Mouse (Mus musculus) ES-E14 (cell line): ENCODE measurements at regions not wholly inside any gene's neighbourhood (a gene's known extent, or its start where the extent isn't known, plus 50 kb on each side); places are given as distances from the start of the nearest gene placed in this dataset.
A peak's percentile ranks its signal among the peaks of the same experiment; 100 is the strongest.

Experiments
- DNase-seq: peaks from one replicate; pipeline ENCODE4 v3.0.0-alpha.2; 2013; ENCODE audit warnings: low read depth, low spot score
- H3K27ac ChIP-seq: 2 replicates; pipeline ENCODE4 v1.5.1; 2012; ENCODE audit warnings: low read depth, mild to moderate bottlenecking, low read length, moderate library complexity, mixed read lengths; ENCODE audit not compliant: poor library complexity, insufficient read depth, severe bottlenecking
- H3K36me3 ChIP-seq: 2 replicates; pipeline ENCODE4 v1.6.1; 2012; ENCODE audit warnings: mild to moderate bottlenecking, low read length, moderate library complexity, mixed read lengths; ENCODE audit not compliant: control insufficient read depth, poor library complexity, insufficient read depth, severe bottlenecking
- H3K4me1 ChIP-seq, 2 experiments: fragments of 150-350 bp in 1 of 2; sonication (generic) in 1 of 2; 2 replicates each; pipeline ENCODE4 v1.6.1; 2012; ENCODE audit warnings: low read length in 2 of 2, mild to moderate bottlenecking in 1 of 2, mixed read lengths in 1 of 2; ENCODE audit not compliant: control insufficient read depth in 2 of 2, insufficient read depth in 2 of 2, poor library complexity in 1 of 2
- H3K4me3 ChIP-seq, 2 experiments: fragments of 150-350 bp in 1 of 2; sonication (generic) in 1 of 2; 2 replicates each; pipeline ENCODE4 v1.5.1; 2012; ENCODE audit warnings: low read length in 2 of 2, low read depth in 1 of 2, mild to moderate bottlenecking in 1 of 2, mixed read lengths in 1 of 2; ENCODE audit not compliant: insufficient read depth in 1 of 2, poor library complexity in 1 of 2, severe bottlenecking in 1 of 2
- H3K9ac ChIP-seq: 2 replicates; pipeline ENCODE4 v1.6.1; 2012; ENCODE audit warnings: low read depth, mild to moderate bottlenecking, low read length, mixed read lengths; ENCODE audit not compliant: poor library complexity, insufficient read depth, severe bottlenecking
- H3K9me3 ChIP-seq: fragments of 150-350 bp; sonication (generic); 2 replicates; pipeline ENCODE4 v1.6.1; 2012; ENCODE audit warnings: low read depth, mild to moderate bottlenecking, low read length; ENCODE audit not compliant: control insufficient read depth, insufficient read depth
- CHD2 ChIP-seq: IDR thresholded peaks from 2 replicates; pipeline ENCODE4 v1.6.1; 2014; ENCODE audit warnings: mild to moderate bottlenecking, low read depth, low read length, inconsistent platforms
- HCFC1 ChIP-seq: IDR thresholded peaks from 2 replicates; pipeline ENCODE4 v1.6.1; 2012; ENCODE audit warnings: low read length, inconsistent platforms, borderline replicate concordance; ENCODE audit not compliant: insufficient read depth
- MAFK ChIP-seq: IDR thresholded peaks from 2 replicates; pipeline ENCODE4 v1.6.1; 2014; ENCODE audit warnings: mild to moderate bottlenecking, low read depth, low read length, inconsistent platforms; ENCODE audit not compliant: insufficient read depth
- ZC3H11A ChIP-seq: IDR thresholded peaks from 2 replicates; pipeline ENCODE4 v1.6.1; 2012; ENCODE audit warnings: low read depth, mild to moderate bottlenecking, inconsistent platforms, low read length, borderline replicate concordance
- ZNF384 ChIP-seq: IDR thresholded peaks from 2 replicates; pipeline ENCODE4 v1.6.1; 2012; ENCODE audit warnings: low read depth, low read length, inconsistent platforms
- in situ Hi-C, 2 experiments: fragments of 600-800 bp; cut with MboI; formaldehyde crosslinking; loops; one replicate each; pipeline ENCODE4 v1.15.1; 2025; ENCODE audit warnings: low sequenced_read_pairs in 2 of 2, inconsistent platforms in 1 of 2; ENCODE audit not compliant: unreplicated experiment in 2 of 2

- no peak overlapping the region for H3K9ac ChIP-seq
- H3K36me3 ChIP-seq = no peaks in the 10 kb centered on the region
- TF ChIP-seq ZC3H11A (no peak), HCFC1 (no peak), CHD2 (no peak), ZNF384 (no peak), MAFK (no peak)
- no peak overlapping the region for H3K4me3 ChIP-seq
- no peaks in the 10 kb centered on the region for H3K9me3 ChIP-seq
- no peak for DNase-seq
- H3K4me1 ChIP-seq = no peaks in the 10 kb centered on the region
- no peak overlapping the region for H3K27ac ChIP-seq
- in situ Hi-C loops = no loop called here
These were observed 365.3 kb upstream of the Tmem229a start for GRCm38 (mm10) chr6:25321446-25321845.

GRCm38 (mm10) chr6:25320291-25320844 is 364.3 kb upstream of the Tmem229a start:
- DNase-seq = no peak
- no peak overlapping the region for H3K9ac ChIP-seq
- no peaks in the 10 kb centered on the region for H3K9me3 ChIP-seq
- no peaks in the 10 kb centered on the region for H3K4me1 ChIP-seq
- no peaks in the 10 kb centered on the region for H3K36me3 ChIP-seq
- in situ Hi-C loops = no loop called here
- TF ChIP-seq HCFC1 = no peak
- TF ChIP-seq CHD2 = no peak
- TF ChIP-seq ZC3H11A = no peak
- no peak for TF ChIP-seq ZNF384
- no peak for TF ChIP-seq MAFK
- H3K27ac ChIP-seq = no peak overlapping the region
- no peak overlapping the region for H3K4me3 ChIP-seq

DNA sequence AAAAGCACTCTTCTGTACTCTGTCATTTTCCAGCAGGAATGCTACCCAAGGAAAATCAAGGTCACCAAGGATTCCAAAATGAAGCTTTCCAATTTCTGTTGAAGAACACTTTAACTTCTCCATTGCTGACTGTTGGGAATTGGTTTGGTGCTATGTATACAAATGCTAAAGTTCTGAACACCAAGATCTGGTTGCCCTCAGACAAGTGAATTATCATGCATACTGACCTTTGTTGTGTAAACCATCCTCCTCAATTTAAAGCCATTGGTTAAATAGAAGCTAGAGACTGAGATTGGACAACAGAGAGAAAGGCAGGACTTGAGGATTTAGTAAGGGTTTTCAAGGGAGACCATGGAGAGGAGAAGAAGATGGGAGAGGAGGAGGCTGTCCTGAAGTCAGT is 351.4 kb upstream of the Tmem229a start:
- no peak for TF ChIP-seq HCFC1
- TF ChIP-seq ZC3H11A = no peak
- no peak for TF ChIP-seq ZNF384
- TF ChIP-seq CHD2 = no peak
- TF ChIP-seq MAFK = no peak
- Histone ChIP-seq H3K4me1 (no peaks in the 10 kb centered on the region), H3K36me3 (no peaks in the 10 kb centered on the region), H3K4me3 (no peak overlapping the region), H3K27ac (no peak overlapping the region), H3K9ac (no peak overlapping the region), H3K9me3 (no peaks in the 10 kb centered on the region)
- peak; percentile 7 for DNase-seq
- in situ Hi-C loops = no loop called here

DNA sequence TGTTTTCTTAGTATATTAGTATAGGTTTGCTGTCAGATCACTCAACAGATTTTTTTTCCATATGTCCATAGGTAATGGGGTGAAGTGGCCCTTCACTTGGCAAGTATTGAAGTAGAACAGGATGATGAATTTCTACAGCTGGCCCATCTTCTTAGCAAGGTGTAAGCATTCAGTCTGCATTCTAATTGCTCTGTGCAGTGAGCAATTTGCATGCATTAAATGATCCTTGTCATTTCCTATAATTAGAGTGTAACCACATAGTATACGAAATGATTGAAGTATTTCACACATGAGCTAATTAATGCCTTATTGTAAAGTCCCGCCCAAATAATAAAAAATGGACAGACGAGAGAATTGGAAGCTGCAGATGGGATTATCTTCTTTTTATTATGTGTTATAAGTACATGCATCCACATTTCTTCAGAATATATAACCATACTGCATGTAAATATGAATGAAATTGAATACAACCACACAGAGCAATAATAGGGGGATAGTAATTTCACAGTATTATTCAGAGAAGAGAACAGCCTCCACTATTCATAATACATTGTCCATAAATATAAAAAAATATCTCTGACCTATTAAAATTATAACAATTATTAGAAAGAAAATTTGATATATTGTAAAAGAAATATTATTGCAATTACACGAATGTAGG is 348.9 kb upstream of the Tmem229a start:
- DNase-seq = no peak

DNA sequence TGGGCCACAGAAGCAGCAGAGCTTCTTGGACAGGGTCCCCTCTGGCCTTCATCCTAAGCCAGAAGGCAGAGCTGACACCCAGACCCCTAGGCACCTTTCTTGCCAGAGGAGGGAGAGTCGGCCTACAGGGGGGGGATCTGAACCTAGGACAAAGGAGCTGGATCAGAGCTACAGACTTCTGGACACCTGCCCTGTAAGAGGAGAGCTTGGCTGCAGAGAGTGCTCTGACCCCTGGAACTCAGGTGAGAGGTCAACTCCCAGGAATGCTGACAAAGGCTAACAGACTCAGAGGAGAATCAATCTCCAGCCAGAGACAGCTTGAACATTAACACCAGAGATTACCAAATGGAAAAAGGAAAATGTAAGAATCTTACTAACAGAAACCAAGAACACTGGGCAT is 335.5 kb upstream of the Tmem229a start:
- H3K4me3 ChIP-seq = no peak overlapping the region
- no peaks in the 10 kb centered on the region for H3K36me3 ChIP-seq
- no peaks in the 10 kb centered on the region for H3K4me1 ChIP-seq
- no peak for DNase-seq
- H3K27ac ChIP-seq = no peak overlapping the region
- TF ChIP-seq CHD2 = no peak
- no peak for TF ChIP-seq HCFC1
- no peak for TF ChIP-seq MAFK
- TF ChIP-seq ZNF384 = no peak
- no peak for TF ChIP-seq ZC3H11A
- H3K9ac ChIP-seq = no peak overlapping the region
- no peaks in the 10 kb centered on the region for H3K9me3 ChIP-seq
- in situ Hi-C loops = no loop called here

More for the DNA sequence above, 348.9 kb upstream of the Tmem229a start:
- in situ Hi-C loops = no loop called here
- no peaks in the 10 kb centered on the region for H3K4me1 ChIP-seq
- H3K4me3 ChIP-seq = no peak overlapping the region
- no peaks in the 10 kb centered on the region for H3K36me3 ChIP-seq
- no peak for TF ChIP-seq MAFK
- no peak for TF ChIP-seq ZC3H11A
- no peak for TF ChIP-seq ZNF384
- TF ChIP-seq HCFC1 = no peak
- TF ChIP-seq CHD2 = no peak
- H3K9ac ChIP-seq = no peak overlapping the region
- H3K27ac ChIP-seq = no peak overlapping the region
- H3K9me3 ChIP-seq = no peaks in the 10 kb centered on the region
